Mouse (Mus musculus) C2C12 (cell line): Measurements from ENCODE around the gene Gm11565. TPM values are rescaled to one million over a fixed set of nuclear protein-coding genes. Genes with fewer than 3 reads are reported as not detected.
"Not testable (repeated sequence)": the region's sequence is repeated elsewhere in the genome, so short reads cannot be mapped to it uniquely, and the experiment has no call there.

Source experiments
- H3K27me3 ChIP-seq: one replicate; pipeline ENCODE4 v1.6.1; 2011; ENCODE audit not compliant: control insufficient read depth, insufficient read depth, insufficient read length
- H3K36me3 ChIP-seq: one replicate; pipeline ENCODE4 v1.6.1; 2011; ENCODE audit not compliant: control insufficient read depth, insufficient read depth
- H3K4me3 ChIP-seq: one replicate; pipeline ENCODE4 v1.5.1; 2011; ENCODE audit warnings: mild to moderate bottlenecking, control low read depth; ENCODE audit not compliant: poor library complexity, insufficient read depth, severe bottlenecking
- H3K79me2 ChIP-seq: one replicate; pipeline ENCODE4 v1.6.1; 2011; ENCODE audit not compliant: control insufficient read depth, insufficient read depth
- H3K79me3 ChIP-seq: one replicate; pipeline ENCODE4 v1.6.1; 2011; ENCODE audit warnings: low read depth, control low read depth
- H3ac ChIP-seq: one replicate; pipeline ENCODE3; 2011; ENCODE audit warnings: low read depth; ENCODE audit not compliant: control insufficient read depth, insufficient read length
- CEBPB ChIP-seq: IDR thresholded peaks from one replicate; pipeline ENCODE4 v1.6.1; 2011; ENCODE audit warnings: low read depth, mild to moderate bottlenecking, control low read depth, moderate library complexity
- CTCF ChIP-seq: IDR thresholded peaks from one replicate; pipeline ENCODE4 v1.5.1; 2011; ENCODE audit not compliant: control insufficient read depth, insufficient read depth, insufficient read length
- FOSL1 ChIP-seq: IDR thresholded peaks from one replicate; pipeline ENCODE4 v1.8.0; 2011; ENCODE audit warnings: mild to moderate bottlenecking, low read length; ENCODE audit not compliant: poor library complexity, insufficient read depth, severe bottlenecking
- MAX ChIP-seq: IDR thresholded peaks from one replicate; pipeline ENCODE4 v1.6.1; 2011; ENCODE audit warnings: mild to moderate bottlenecking, control low read depth
- MYOD1 ChIP-seq: IDR thresholded peaks from one replicate; pipeline ENCODE4 v1.6.1; 2011; ENCODE audit warnings: low read depth; ENCODE audit not compliant: control insufficient read depth, insufficient read length
- MYOG ChIP-seq: IDR thresholded peaks from one replicate; pipeline ENCODE4 v1.6.1; 2011; ENCODE audit not compliant: control insufficient read depth, insufficient read length; ENCODE audit errors: extremely low read depth
- USF1 ChIP-seq: IDR thresholded peaks from one replicate; pipeline ENCODE4 v1.6.1; 2011; ENCODE audit warnings: low read depth, mild to moderate bottlenecking, control low read depth, moderate library complexity
- long read RNA-seq, 2 experiments: library from polyadenylated mRNA; unstranded; transcript quantifications; one replicate each; pipeline ENCODE4 v2.0.0; 2019 to 2020
- polyA plus RNA-seq: library from polyadenylated mRNA; unstranded; fragments of >200 nt; fragmentation: generic; extraction: Trizol; gene quantifications from one replicate; pipeline ENCODE4 v1.2.1, GENCODE M21; 2012; ENCODE audit warnings: missing spikeins

Gm11565 gene
- not detected for polyA plus RNA-seq
- long read RNA-seq, experiment 1: 0 reads
- long read RNA-seq, experiment 2: 0 reads

GRCm38 (mm10) chr11:99914451-99914850, at the start of gene Gm11565:
Gene Gm11565, plus strand, starts transcription at chr11:99914751.
- no peak within 1 kb of the TSS for H3K4me3 ChIP-seq
- H3K79me2 ChIP-seq: no peaks in the 10 kb centered on the region
- no peak for TF ChIP-seq USF1
- TF ChIP-seq CEBPB: no peak
- TF ChIP-seq MYOD1: no peak
- no peak for TF ChIP-seq FOSL1
- TF ChIP-seq MAX: no peak
- no peak for TF ChIP-seq CTCF
- no peak for TF ChIP-seq MYOG
- no peaks in the 10 kb centered on the region for H3K79me3 ChIP-seq
- H3K27me3 ChIP-seq: peaks cover 14% of the 10 kb centered on the region
- H3K36me3 ChIP-seq: no peaks in the 10 kb centered on the region
- no peak within 1 kb of the TSS for H3ac ChIP-seq

GRCm38 (mm10) chr11:99873089-99873488, 41.5 kb upstream of the Gm11565 start, which contains the start of gene Krtap9-1:
Gene Krtap9-1, plus strand, starts transcription at chr11:99873389.
- not testable (repeated sequence) for H3K36me3 ChIP-seq, H3K79me2 ChIP-seq

GRCm38 (mm10) chr11:99878887-99879286, 35.7 kb upstream of the Gm11565 start, which contains the start of gene Gm11567:
Gene Gm11567, plus strand, starts transcription at chr11:99879187.
- not testable (repeated sequence) for H3K36me3 ChIP-seq, H3K79me2 ChIP-seq, H3ac ChIP-seq, H3K27me3 ChIP-seq, H3K4me3 ChIP-seq, H3K79me3 ChIP-seq

More at GRCm38 (mm10) chr11:99873089-99873488, 41.5 kb upstream of the Gm11565 start, which contains the start of gene Krtap9-1:
- H3K79me3 ChIP-seq, H3ac ChIP-seq, H3K4me3 ChIP-seq, H3K27me3 ChIP-seq: not testable (repeated sequence)

- Histone ChIP-seq H3K36me3 (no peaks in the 10 kb centered on the region), H3ac (no peak within 1 kb of the TSS), H3K4me3 (no peak within 1 kb of the TSS), H3K79me2 (no peaks in the 10 kb centered on the region), H3K27me3 (no peaks in the 10 kb centered on the region), H3K79me3 (no peaks in the 10 kb centered on the region)
- no peak for TF ChIP-seq CEBPB
- no peak for TF ChIP-seq FOSL1
- no peak for TF ChIP-seq MYOG
- no peak for TF ChIP-seq MYOD1
- TF ChIP-seq CTCF: no peak
- TF ChIP-seq MAX: no peak
- TF ChIP-seq USF1: no peak
These were observed 6.9 kb upstream of the Gm11565 start, which contains the start of gene Krtap31-1 for GRCm38 (mm10) chr11:99907620-99908019. Gene Krtap31-1, plus strand, starts transcription at chr11:99907920.

GRCm38 (mm10) chr11:99935991-99936390, 21.4 kb downstream of the Gm11565 start, which contains the start of gene Krtap31-2:
Gene Krtap31-2, plus strand, starts transcription at chr11:99936291.
- Histone ChIP-seq H3K79me3 (no peaks in the 10 kb centered on the region), H3K79me2 (no peaks in the 10 kb centered on the region), H3K27me3 (no peaks in the 10 kb centered on the region), H3K4me3 (no peak within 1 kb of the TSS), H3K36me3 (no peaks in the 10 kb centered on the region), H3ac (no peak within 1 kb of the TSS)
- TF ChIP-seq MYOG (no peak), FOSL1 (no peak), MAX (no peak), CEBPB (no peak), CTCF (no peak), MYOD1 (no peak), USF1 (no peak)

- H3K4me3 ChIP-seq: no peak overlapping the region
- H3K79me3 ChIP-seq: no peaks in the 10 kb centered on the region
- H3ac ChIP-seq: no peak overlapping the region
- no peaks in the 10 kb centered on the region for H3K27me3 ChIP-seq
- H3K79me2 ChIP-seq: no peaks in the 10 kb centered on the region
- TF ChIP-seq MAX (no peak), CEBPB (no peak), MYOG (no peak), CTCF (no peak), MYOD1 (no peak), FOSL1 (no peak), USF1 (no peak)
- H3K36me3 ChIP-seq: no peaks in the 10 kb centered on the region
These were observed 23.3 kb downstream of the Gm11565 start for GRCm38 (mm10) chr11:99937751-99938264.
